Mouse (Mus musculus): Measurements from ENCODE around the gene March2. TPM values are rescaled to one million over a fixed set of nuclear protein-coding genes. Genes with fewer than 3 reads are reported as not detected.

Gene March2
- total and polyA plus RNA-seq, 3 experiments = 136 to 182 (median 147) TPM

DNA sequence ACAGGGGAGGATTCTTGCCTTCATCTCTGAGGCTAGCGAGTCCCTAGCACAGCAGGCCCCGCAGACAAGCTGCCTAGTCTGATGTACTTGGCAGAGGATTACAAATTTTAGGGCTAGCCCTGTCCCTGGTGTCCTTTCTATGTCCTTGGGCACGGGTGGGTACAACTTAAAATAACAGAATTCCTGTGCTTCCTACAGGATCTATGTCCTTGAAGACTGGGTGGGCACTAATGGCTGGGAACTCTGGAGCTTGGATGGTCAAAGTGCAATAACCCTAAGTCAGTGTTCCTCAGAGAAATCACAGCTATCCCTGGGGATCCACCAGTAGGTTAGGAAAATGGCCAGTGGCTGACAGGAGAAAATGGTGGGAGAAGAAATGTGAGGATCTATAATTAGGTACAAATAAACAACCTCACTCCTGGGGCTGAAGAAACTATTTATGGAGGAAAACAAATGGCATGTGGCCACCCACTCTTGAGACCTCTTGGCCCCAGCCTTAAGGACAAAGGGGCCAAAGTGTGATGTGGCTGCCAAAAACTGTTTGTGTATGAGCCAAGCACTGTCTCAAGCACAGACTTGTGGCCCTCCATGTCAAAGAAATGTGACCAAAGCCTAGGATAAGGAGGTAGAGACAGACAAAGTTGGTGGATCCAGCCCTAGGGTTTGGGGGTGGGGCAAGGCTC, 37.8 kb upstream of the March2 start:
- peaks cover 5% of the 10 kb centered on the region for H3K79me2 ChIP-seq (replicated peaks; ENCODE audit: control insufficient read depth, insufficient read depth, low read length)
- H3K36me3 ChIP-seq (ENCODE audit: control insufficient read depth, insufficient read depth, low read length) = peaks cover 32% of the 10 kb centered on the region
- WGBS = 34% methylated on average over 3 of the region's 3 CpGs
- TF ChIP-seq POLR2A (IDR thresholded peaks at IDR 0.05; ENCODE audit: insufficient read depth, low read depth, low read length) (no peak), EP300 (IDR thresholded peaks at IDR 0.05; ENCODE audit: insufficient read depth, low read depth, low read length) (0 out of 2 replicates have a peak, but pooled peaks have one; percentile 45)
- H3K27me3 ChIP-seq (ENCODE audit: control insufficient read depth, insufficient read depth, low read length) = no peaks in the 10 kb centered on the region
- H3K27ac ChIP-seq = peak overlapping the region; percentile 93
- DNase-seq = peak; percentile 59 to 72
- H3K4me3 ChIP-seq = no peak overlapping the region
- no peak overlapping the region for H3K9ac ChIP-seq (ENCODE audit: low read depth, low read length)
- intact Hi-C loops (cut with DNase I) = loop anchor here (2.0 kb wide), 2 partner anchors 23 to 37 kb away; partner anchors contain the start of gene March2
- H3K4me1 ChIP-seq (ENCODE audit: control insufficient read depth, insufficient read depth, low read length) = peaks cover 46% of the 10 kb centered on the region

DNA sequence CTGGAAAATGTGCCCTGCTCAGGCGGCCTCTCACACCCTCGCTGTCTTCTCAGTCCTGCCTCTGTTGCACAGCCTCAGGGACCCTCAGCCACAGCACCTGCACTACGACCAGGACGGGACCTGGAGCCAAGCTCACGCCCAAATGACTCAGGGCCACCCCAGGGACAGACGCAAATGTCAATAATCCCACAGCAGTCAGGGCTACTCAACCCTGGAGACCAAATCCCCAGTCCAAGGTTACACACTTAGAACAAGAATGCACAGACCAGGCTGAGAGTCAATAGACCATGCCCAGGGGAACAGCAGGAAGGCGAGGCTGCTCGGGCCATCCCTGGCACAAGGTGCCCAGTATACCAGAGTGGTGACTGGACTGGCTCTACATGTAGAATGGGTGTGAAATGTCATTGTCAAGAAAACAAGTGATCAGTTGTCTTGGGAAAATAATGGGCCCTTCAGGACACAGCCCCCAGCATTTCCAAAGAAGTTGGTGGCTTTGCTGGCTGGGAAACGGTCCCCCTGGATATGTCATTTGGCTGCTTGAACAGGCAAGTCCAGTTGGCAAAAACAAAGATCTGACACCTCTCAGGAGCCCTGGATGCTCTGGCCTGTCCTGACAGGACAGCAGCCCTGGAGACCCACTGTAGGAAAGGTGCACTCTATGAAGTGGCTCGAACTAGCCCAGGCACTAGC, 37.1 kb upstream of the March2 start:
- DNase-seq = peak in 1 of 2 experiments; percentile 15
- intact Hi-C loops (cut with DNase I) = loop anchor here (2.0 kb wide), 2 partner anchors 23 to 37 kb away; partner anchors contain the start of gene March2
- peaks cover 33% of the 10 kb centered on the region for H3K36me3 ChIP-seq (ENCODE audit: control insufficient read depth, insufficient read depth, low read length)
- peak overlapping the region; percentile 93 for H3K27ac ChIP-seq
- no peak overlapping the region for H3K4me3 ChIP-seq
- TF ChIP-seq EP300 (IDR thresholded peaks at IDR 0.05; ENCODE audit: insufficient read depth, low read depth, low read length) (no peak), POLR2A (IDR thresholded peaks at IDR 0.05; ENCODE audit: insufficient read depth, low read depth, low read length) (no peak), CTCF (IDR thresholded peaks at IDR 0.05) (no peak)
- no peak overlapping the region; the same call in 1 of the 2 replicates for H3K9ac ChIP-seq (ENCODE audit: low read depth, low read length)
- H3K4me1 ChIP-seq (ENCODE audit: control insufficient read depth, insufficient read depth, low read length) = peaks cover 51% of the 10 kb centered on the region
- no peaks in the 10 kb centered on the region for H3K27me3 ChIP-seq (ENCODE audit: control insufficient read depth, insufficient read depth, low read length)
- peaks cover 5% of the 10 kb centered on the region for H3K79me2 ChIP-seq (replicated peaks; ENCODE audit: control insufficient read depth, insufficient read depth, low read length)
- WGBS = 34% methylated on average over 10 of the region's 10 CpGs

DNA sequence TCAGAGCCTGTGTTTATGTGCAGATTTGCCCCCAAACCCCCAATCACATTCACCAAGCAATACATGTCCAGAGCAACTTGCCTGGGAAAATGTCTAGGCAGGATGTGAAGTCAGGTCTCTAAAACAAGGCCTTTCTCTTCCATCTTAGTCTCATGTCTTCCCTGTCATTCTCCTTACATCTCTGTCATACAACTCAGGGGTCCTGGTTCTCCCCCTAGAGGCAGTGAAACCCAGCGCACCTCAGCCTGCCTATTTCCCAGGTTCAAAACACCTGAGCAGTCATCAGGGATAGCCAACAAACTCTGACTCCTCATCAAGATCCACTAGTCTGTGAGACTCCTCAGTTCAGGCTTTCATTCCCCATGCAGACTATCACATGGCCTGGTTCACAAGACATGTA, 36.2 kb upstream of the March2 start:
- H3K27ac ChIP-seq = peak overlapping the region; percentile 23; the same call in 1 of the 2 replicates
- no peaks in the 10 kb centered on the region for H3K27me3 ChIP-seq (ENCODE audit: control insufficient read depth, insufficient read depth, low read length)
- no peak overlapping the region for H3K9ac ChIP-seq (ENCODE audit: low read depth, low read length)
- peaks cover 54% of the 10 kb centered on the region for H3K4me1 ChIP-seq (ENCODE audit: control insufficient read depth, insufficient read depth, low read length)
- H3K36me3 ChIP-seq (ENCODE audit: control insufficient read depth, insufficient read depth, low read length) = peaks cover 34% of the 10 kb centered on the region
- intact Hi-C loops (cut with DNase I) = no loop called here
- H3K79me2 ChIP-seq (replicated peaks; ENCODE audit: control insufficient read depth, insufficient read depth, low read length) = peaks cover 5% of the 10 kb centered on the region
- 83% methylated on average over 1 of the region's 1 CpGs for WGBS
- TF ChIP-seq CTCF (IDR thresholded peaks at IDR 0.05) = peak; percentile 32
- no peak for TF ChIP-seq EP300 (IDR thresholded peaks at IDR 0.05; ENCODE audit: insufficient read depth, low read depth, low read length)
- DNase-seq = no peak
- H3K4me3 ChIP-seq = no peak overlapping the region

DNA sequence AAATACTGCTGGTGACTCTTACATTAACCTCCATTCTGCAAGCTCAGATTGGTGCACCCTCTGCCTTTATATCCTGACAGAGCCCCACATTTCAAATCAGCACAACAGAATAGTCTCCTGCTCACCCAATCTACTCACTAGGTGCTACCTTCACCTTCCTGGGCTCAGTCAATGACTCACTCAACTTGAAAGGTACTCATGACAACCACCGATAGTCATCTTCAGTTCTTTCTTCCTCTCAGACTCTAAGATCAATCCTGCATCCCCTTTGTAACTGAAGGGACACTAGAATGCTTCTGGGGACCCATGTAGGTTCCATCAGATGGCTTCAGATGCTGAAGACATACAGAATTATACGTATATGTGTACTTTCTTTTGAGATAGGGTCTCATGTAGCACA, 33.8 kb upstream of the March2 start:
- DNase-seq = no peak
- H3K79me2 ChIP-seq (replicated peaks; ENCODE audit: control insufficient read depth, insufficient read depth, low read length) = peaks cover 5% of the 10 kb centered on the region
- WGBS = 91% methylated on average over 2 of the region's 2 CpGs
- peaks cover 41% of the 10 kb centered on the region for H3K4me1 ChIP-seq (ENCODE audit: control insufficient read depth, insufficient read depth, low read length)
- H3K9ac ChIP-seq (ENCODE audit: low read depth, low read length) = no peak overlapping the region
- no peak overlapping the region for H3K27ac ChIP-seq
- peaks cover 25% of the 10 kb centered on the region for H3K36me3 ChIP-seq (ENCODE audit: control insufficient read depth, insufficient read depth, low read length)
- H3K4me3 ChIP-seq = no peak overlapping the region
- intact Hi-C loops (cut with DNase I) = no loop called here
- no peaks in the 10 kb centered on the region for H3K27me3 ChIP-seq (ENCODE audit: control insufficient read depth, insufficient read depth, low read length)
- TF ChIP-seq EP300 (IDR thresholded peaks at IDR 0.05; ENCODE audit: insufficient read depth, low read depth, low read length) (no peak), CTCF (IDR thresholded peaks at IDR 0.05) (no peak), POLR2A (IDR thresholded peaks at IDR 0.05; ENCODE audit: insufficient read depth, low read depth, low read length) (no peak)

DNA sequence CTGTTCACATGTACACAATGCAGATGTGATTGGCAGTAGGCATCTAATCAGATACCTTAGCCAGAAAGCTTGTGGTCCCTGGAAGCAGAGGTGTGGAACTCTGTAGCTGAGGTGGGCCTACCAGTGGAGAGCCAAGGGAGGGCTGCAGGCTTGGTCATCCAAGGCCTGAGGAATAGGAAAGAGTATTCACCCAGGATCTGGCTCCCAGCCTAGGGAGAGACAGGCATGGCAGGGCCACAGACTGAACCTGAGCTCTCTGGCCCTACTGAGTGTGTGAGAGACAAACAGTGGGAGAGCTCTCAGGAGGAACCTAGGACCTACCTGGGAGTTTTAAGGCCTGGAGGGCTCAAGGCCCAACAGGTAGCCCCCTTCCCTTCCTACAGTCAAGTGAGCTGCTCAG, 32.7 kb upstream of the March2 start:
- Histone ChIP-seq H3K36me3 (ENCODE audit: control insufficient read depth, insufficient read depth, low read length) (peaks cover 20% of the 10 kb centered on the region), H3K4me3 (no peak overlapping the region), H3K9ac (ENCODE audit: low read depth, low read length) (no peak overlapping the region), H3K27me3 (ENCODE audit: control insufficient read depth, insufficient read depth, low read length) (no peaks in the 10 kb centered on the region), H3K79me2 (replicated peaks; ENCODE audit: control insufficient read depth, insufficient read depth, low read length) (peaks cover 5% of the 10 kb centered on the region), H3K4me1 (ENCODE audit: control insufficient read depth, insufficient read depth, low read length) (peaks cover 35% of the 10 kb centered on the region), H3K27ac (no peak overlapping the region)
- intact Hi-C loops (cut with DNase I) = no loop called here
- DNase-seq = no peak
- TF ChIP-seq CTCF (IDR thresholded peaks at IDR 0.05) (no peak), POLR2A (IDR thresholded peaks at IDR 0.05; ENCODE audit: insufficient read depth, low read depth, low read length) (no peak), EP300 (IDR thresholded peaks at IDR 0.05; ENCODE audit: insufficient read depth, low read depth, low read length) (no peak)

DNA sequence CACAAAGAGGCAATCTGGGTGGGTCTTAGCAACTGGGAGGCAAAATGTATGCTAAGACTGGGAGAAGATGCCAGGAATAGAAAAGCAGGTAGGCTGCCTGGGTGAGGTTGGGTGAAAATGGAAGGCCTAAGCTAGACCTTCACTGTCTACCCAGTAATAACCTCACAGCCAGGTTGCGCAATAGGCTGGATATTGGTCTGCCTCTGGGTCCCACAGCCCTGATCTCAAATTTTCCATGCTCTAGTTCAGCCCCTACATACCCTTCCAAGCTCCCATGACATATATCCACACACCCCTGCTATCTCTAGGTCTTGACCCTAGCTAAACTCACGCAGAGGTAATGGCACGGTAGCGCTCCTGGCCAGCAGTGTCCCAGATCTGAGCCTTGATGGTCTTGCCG, 31.0 kb upstream of the March2 start:
- Histone ChIP-seq H3K4me3 (no peak overlapping the region), H3K9ac (ENCODE audit: low read depth, low read length) (no peak overlapping the region), H3K36me3 (ENCODE audit: control insufficient read depth, insufficient read depth, low read length) (peaks cover 18% of the 10 kb centered on the region), H3K27ac (no peak overlapping the region), H3K79me2 (replicated peaks; ENCODE audit: control insufficient read depth, insufficient read depth, low read length) (peaks cover 1% of the 10 kb centered on the region; the same call in 1 of the 2 replicates), H3K27me3 (ENCODE audit: control insufficient read depth, insufficient read depth, low read length) (no peaks in the 10 kb centered on the region), H3K4me1 (ENCODE audit: control insufficient read depth, insufficient read depth, low read length) (peaks cover 24% of the 10 kb centered on the region)
- DNase-seq = no peak
- intact Hi-C loops (cut with DNase I) = loop anchor here (5.0 kb wide), 1 partner anchor 312 kb away; no protein-coding TSS in a partner anchor
- 85% methylated on average over 5 of the region's 5 CpGs for WGBS
- TF ChIP-seq EP300 (IDR thresholded peaks at IDR 0.05; ENCODE audit: insufficient read depth, low read depth, low read length) = no peak
- no peak for TF ChIP-seq POLR2A (IDR thresholded peaks at IDR 0.05; ENCODE audit: insufficient read depth, low read depth, low read length)
- TF ChIP-seq CTCF (IDR thresholded peaks at IDR 0.05) = no peak

Data from heart, adult 2 months (tissue).